Mouse (Mus musculus) olfactory bulb, adult 2 months (tissue): ENCODE measurements around the gene Rad51b. TPM values are rescaled to one million over a fixed set of nuclear protein-coding genes. Genes with fewer than 3 reads are reported as not detected.

Source experiments
- H3K27ac ChIP-seq: fragments of 200-500 bp; 2 replicates; pipeline ENCODE4 v1.5.1; 2012; ENCODE audit warnings: low read depth, low read length; ENCODE audit not compliant: insufficient read depth
- H3K4me1 ChIP-seq: fragments of 200-500 bp; 2 replicates; pipeline ENCODE4 v1.6.1; 2012; ENCODE audit warnings: low read length; ENCODE audit not compliant: control insufficient read depth, insufficient read depth
- H3K4me3 ChIP-seq: fragments of 200-500 bp; 2 replicates; pipeline ENCODE4 v1.5.1; 2012; ENCODE audit warnings: mild to moderate bottlenecking, low read depth, low read length, moderate library complexity; ENCODE audit not compliant: insufficient read depth
- CTCF ChIP-seq: fragments of 200-500 bp; IDR thresholded peaks from 2 replicates; pipeline ENCODE4 v1.5.1; 2012; ENCODE audit warnings: low read depth, mild to moderate bottlenecking, low read length, moderate library complexity; ENCODE audit not compliant: insufficient read depth
- POLR2A ChIP-seq: fragments of 200-500 bp; IDR thresholded peaks from 2 replicates; pipeline ENCODE4 v1.6.1; 2012; ENCODE audit warnings: mild to moderate bottlenecking, low read depth, low read length, moderate library complexity; ENCODE audit not compliant: insufficient read depth
- WGBS: fragments of 180-500 bp; shearing (Covaris S2); methylation state at CpG from one replicate; pipeline ENCODE4 v1.1.7; 2018; 5-methylcytosine and 5-hydroxymethylcytosine counted together
- polyA plus RNA-seq: library from polyadenylated mRNA; stranded (reverse); fragments of >200 nt; gene quantifications from 2 replicates; pipeline ENCODE4 v1.2.4, GENCODE M21; 2012; ENCODE audit warnings: low replicate concordance; ENCODE audit not compliant: missing spikeins, insufficient read depth, insufficient read length

The Rad51b gene
- polyA plus RNA-seq, 1 experiment = not detected

DNA sequence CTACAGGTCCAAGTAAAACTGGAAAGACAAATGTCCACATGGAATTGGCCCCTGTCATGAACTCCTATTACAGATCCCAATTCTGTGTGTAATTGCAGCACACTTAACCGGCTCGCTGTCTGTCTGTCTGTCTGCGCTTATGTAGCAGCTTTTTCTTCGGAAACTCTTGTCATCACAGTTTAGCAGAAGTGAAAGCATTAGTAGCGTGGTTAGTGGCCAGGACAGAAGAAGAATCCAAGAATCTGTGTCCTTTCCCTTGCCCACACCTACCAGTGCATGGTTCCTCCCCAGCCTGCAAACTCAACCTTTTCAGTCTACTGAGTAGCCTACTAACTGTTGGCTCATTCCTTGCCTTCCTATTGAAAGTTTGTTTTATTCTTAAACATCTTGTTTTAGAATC is 345.6 kb downstream of the Rad51b start:
- no peak overlapping the region for H3K27ac ChIP-seq
- no peak overlapping the region for H3K4me3 ChIP-seq
- TF ChIP-seq CTCF = no peak
- no peak for TF ChIP-seq POLR2A
- WGBS = 93% methylated on average over 5 of the region's 5 CpGs
- H3K4me1 ChIP-seq = no peaks in the 10 kb centered on the region

- no peaks in the 10 kb centered on the region for H3K4me1 ChIP-seq
- no peak overlapping the region for H3K27ac ChIP-seq
- H3K4me3 ChIP-seq = no peak overlapping the region
- TF ChIP-seq POLR2A = no peak
- TF ChIP-seq CTCF = no peak
- 95% methylated on average over 4 of the region's 4 CpGs for WGBS
Measured at GRCm38 (mm10) chr12:79645656-79646055, 348.6 kb downstream of the Rad51b start.

DNA sequence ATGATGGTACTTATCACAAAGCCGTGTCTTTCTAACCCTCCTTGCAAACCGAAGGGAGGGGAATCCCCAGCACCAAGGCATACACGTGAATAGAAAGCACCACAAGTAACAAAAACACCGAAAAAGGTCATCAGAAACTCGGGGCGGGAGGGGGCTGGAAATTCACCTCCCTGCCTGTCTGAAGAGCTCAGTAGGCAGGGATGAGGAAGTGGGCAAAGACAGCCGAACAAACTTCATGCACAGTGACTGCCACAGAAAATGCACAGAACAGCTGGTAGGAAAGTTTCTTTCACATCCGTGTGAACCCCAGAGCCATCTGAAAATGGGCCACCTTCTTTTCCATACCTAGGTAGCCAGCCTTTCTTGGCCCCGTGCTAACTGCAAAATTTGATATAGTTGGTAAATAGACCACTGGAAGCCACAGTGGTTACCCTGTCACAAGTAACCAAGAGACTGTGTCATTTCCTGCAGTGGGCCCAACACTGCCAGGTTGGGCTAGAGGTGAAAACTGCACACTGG is 349.6 kb downstream of the Rad51b start:
- Histone ChIP-seq H3K4me3 (no peak overlapping the region), H3K4me1 (no peaks in the 10 kb centered on the region), H3K27ac (no peak overlapping the region)
- TF ChIP-seq CTCF (no peak), POLR2A (no peak)
- 92% methylated on average over 9 of the region's 9 CpGs for WGBS

GRCm38 (mm10) chr12:79647382-79647781 is 350.3 kb downstream of the Rad51b start:
- no peak for TF ChIP-seq POLR2A
- TF ChIP-seq CTCF = no peak
- no peak overlapping the region for H3K4me3 ChIP-seq
- H3K27ac ChIP-seq = no peak overlapping the region
- WGBS = 94% methylated on average over 6 of the region's 6 CpGs
- H3K4me1 ChIP-seq = no peaks in the 10 kb centered on the region

- TF ChIP-seq CTCF (no peak), POLR2A (no peak)
- no peak overlapping the region for H3K27ac ChIP-seq
Measured at GRCm38 (mm10) chr12:79647976-79648375, 350.9 kb downstream of the Rad51b start.

DNA sequence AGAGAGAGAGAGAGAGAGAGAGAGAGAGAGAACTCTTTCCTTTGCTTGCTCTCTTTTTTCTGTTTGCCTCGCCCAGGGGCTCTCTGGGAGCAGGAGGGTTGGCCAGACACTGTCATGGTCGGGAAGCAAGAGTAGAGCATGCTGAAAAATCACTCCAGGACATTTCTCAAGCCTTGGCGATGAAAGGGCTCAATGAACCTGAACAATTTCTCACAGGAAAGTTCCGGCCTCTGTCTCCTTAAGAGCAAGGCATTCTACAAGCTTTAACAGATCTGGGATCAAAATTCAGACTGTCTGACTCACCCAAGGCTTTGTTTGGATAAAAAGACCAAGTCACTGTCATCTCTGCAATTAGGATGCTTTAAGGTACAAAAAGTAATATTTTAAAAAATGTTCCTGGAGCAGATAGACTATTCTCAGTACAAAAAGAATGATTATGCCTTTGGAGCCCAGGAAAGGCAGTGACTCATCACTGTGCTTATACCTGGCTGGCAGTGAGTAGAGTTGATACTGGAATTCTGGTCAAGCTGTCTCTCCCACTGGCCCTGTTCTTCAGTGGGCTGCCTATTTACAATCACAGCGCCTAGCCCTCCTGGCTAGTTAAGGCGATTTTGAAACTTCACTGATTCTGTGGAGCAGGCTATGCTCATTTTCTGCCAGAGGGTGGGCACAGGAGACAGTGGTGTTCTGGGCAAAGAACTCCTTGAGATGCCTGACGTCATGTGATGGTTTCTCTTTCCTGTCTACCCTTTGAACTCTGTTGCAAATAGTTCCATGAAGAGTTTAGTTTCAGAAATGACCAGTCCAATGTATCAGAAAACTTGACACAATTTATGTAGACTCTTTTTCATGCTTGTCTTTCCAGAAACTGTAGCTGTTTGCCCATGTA is 352.0 kb downstream of the Rad51b start:
- Histone ChIP-seq H3K4me1 (no peaks in the 10 kb centered on the region), H3K4me3 (no peak overlapping the region), H3K27ac (no peak overlapping the region)
- WGBS = 61% methylated on average over 7 of the region's 7 CpGs
- TF ChIP-seq POLR2A (no peak), CTCF (no peak)

More at GRCm38 (mm10) chr12:79647976-79648375, 350.9 kb downstream of the Rad51b start:
- 79% methylated on average over 5 of the region's 5 CpGs for WGBS
- H3K4me1 ChIP-seq = no peaks in the 10 kb centered on the region
- H3K4me3 ChIP-seq = no peak overlapping the region

DNA sequence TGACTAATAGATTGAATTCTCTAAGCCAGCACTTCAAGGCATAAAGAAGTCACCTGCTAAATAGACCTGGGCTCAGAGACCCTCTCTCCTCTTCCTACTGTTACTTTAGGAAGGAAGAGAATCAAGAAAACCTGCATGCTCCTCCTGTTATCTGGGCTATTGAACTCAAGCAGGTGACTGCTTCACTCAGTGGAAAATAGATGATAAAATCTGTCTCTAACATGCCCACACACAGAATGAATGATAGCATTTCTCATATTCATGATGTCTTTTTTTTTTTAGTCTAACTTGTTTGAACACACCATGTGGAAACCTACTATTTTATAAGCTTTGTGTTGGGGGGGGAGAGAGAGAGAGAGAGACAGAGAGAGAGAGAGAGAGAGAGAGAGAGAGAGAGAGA is 352.7 kb downstream of the Rad51b start:
- Histone ChIP-seq H3K4me3 (no peak overlapping the region), H3K27ac (no peak overlapping the region), H3K4me1 (no peaks in the 10 kb centered on the region)
- TF ChIP-seq POLR2A (no peak), CTCF (no peak)

- Histone ChIP-seq H3K4me3 (no peak overlapping the region), H3K4me1 (no peaks in the 10 kb centered on the region), H3K27ac (no peak overlapping the region)
- WGBS = 98% methylated on average over 5 of the region's 5 CpGs
- TF ChIP-seq CTCF (no peak), POLR2A (no peak)
Measured at GRCm38 (mm10) chr12:79655138-79655537, 358.1 kb downstream of the Rad51b start.

GRCm38 (mm10) chr12:79658861-79659260 is 361.8 kb downstream of the Rad51b start:
- peaks cover 4% of the 10 kb centered on the region for H3K4me1 ChIP-seq
- H3K4me3 ChIP-seq = no peak overlapping the region
- WGBS = 76% methylated on average over 3 of the region's 3 CpGs
- no peak for TF ChIP-seq POLR2A
- no peak for TF ChIP-seq CTCF
- no peak overlapping the region for H3K27ac ChIP-seq

DNA sequence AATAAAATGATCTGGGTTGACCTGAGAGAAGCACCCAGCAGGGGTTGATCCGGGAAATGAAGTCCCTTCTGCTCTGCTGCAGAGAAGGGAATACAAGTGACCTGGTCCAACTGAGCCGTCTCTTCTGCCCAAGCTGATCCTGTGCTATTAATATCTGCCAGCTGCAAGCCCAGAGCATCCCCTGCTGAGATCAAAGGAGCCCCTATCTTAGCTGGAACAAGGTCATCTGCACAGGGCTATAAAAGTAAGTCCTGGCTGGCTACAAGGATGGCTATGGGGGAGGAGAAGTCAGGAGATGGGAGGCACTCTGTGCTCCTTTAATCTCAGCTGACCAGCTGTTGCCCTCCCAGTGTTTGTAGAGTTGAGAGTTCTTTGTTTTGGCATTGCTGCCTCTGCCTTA is 364.2 kb downstream of the Rad51b start:
- no peak overlapping the region for H3K27ac ChIP-seq
- WGBS = 41% methylated on average over 2 of the region's 2 CpGs

More for the DNA sequence above, 364.2 kb downstream of the Rad51b start:
- H3K4me1 ChIP-seq = peaks cover 4% of the 10 kb centered on the region
- TF ChIP-seq POLR2A (no peak), CTCF (no peak)
- H3K4me3 ChIP-seq = no peak overlapping the region
